Mouse (Mus musculus): Measurements from ENCODE around the gene Tmc6.

Tmc6 gene

GRCm38 (mm10) chr11:117781199-117781821 lies 688 bp downstream of the Tmc6 start:
- peak; percentile 60 to 76 for DNase-seq (ENCODE audit: low spot score in 2 of 2)

DNA sequence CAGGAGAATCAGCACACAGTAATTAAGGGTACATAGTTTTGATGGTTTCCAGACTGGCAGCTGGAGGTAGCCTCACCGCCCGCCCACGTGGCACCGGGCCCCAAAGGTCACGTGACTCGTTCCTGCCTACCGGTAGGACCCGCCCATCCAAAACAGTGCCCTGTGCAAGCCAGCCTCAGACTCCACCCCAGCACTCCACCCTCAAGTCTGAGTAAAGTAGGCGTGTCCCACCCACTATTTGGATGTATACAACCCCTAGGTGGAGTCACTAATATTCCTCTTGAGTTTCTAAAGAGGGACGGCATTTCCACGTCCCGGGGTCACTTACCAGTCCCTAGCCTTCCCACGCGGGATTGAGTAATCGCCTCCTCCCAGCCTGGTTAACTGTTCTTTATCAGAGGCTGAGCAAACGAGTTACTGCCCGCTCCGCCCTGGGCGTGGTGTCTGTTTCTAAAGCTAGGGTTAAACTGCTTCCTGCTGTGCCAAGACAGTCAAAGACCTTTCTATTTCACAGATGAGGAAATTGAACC lies 1.4 kb downstream of the Tmc6 start:
- peak; percentile 88 to 93 for DNase-seq (ENCODE audit: low spot score in 2 of 2)

DNA sequence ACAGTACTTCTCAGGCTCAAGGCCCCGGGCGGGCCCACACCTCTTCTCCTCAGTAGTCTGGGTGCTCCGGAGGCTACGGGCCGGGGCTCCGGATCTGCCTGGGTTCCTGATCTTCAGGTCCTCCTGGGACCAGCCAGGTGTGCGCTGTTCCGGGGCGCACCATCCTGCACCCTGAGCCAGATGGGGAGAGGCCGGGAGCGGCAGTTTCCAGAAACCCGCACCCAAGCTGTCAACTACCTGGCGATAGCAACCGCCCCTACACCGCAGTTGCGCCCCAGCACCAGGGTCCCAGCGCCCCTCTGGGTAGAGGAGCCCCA lies 1.8 kb downstream of the Tmc6 start:
- no peak for DNase-seq (ENCODE audit: low spot score in 2 of 2)

DNA sequence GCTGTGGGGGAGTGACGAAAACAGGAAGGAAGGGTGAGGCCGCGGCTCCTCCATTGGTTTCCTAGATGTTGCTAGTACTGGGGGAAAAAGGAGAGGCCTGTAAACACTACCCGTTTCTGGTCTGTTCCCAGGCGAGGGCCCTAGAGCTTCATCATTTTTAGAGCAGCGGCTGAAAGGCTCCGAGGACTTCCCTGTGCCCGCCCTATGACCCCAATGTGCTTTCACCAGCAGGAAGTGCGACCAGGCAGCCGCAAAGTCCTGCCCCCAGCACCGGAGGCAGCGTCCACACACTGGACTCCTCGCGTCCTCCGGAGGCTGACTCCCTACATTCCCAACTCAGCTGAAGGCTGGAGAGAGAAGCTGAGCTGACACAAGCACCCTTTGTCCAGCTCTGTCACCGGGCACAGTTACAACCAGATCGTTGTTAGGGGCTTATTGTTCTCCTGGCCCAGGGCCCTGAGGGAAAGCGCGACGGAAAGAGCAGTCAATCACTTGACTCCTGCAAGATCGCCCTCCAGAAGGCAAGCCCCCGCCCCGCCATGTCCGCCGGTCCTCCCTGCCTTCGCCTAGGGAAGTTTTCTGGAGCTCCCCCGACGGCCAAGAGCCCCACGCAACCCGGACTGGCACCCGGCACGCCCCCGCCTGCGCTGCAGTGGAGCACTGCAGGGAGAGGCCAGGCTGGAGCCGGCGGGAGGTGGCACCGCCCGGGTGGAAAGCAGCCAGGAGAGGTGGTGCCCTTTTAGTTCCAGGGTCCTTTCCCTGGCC lies 2.4 kb downstream of the Tmc6 start:
- DNase-seq (ENCODE audit: low spot score in 2 of 2), result peak; percentile 60 to 81

DNA sequence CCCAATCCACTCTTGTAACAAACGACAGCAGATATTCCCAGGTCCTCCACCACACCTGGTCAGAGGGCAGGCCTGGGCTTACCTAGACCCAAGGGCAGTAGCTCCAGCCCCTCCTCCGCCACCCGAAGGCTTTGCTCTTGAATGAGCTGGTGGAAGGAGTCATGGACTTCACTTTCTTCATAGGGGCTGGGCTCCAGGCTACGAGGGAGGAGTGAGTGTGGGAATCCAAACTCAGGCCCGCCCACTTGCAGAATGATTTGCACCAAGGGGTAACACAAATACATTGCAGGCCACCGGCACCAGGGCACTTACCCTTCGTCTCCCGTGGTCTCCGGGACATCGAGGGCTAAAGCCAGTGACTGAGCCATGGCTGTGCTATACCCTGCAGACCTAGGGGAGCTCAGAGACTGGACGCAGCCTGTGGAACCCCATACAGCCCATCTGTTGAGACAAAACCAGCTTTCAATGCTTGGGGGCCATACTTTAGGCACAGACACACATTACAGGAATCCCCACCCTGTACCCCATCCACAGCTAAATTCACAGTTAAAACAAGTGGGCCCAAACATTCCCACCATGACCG lies 3.1 kb downstream of the Tmc6 start:
- peak in 1 of 2 experiments; percentile 26 for DNase-seq (ENCODE audit: low spot score in 2 of 2)

DNA sequence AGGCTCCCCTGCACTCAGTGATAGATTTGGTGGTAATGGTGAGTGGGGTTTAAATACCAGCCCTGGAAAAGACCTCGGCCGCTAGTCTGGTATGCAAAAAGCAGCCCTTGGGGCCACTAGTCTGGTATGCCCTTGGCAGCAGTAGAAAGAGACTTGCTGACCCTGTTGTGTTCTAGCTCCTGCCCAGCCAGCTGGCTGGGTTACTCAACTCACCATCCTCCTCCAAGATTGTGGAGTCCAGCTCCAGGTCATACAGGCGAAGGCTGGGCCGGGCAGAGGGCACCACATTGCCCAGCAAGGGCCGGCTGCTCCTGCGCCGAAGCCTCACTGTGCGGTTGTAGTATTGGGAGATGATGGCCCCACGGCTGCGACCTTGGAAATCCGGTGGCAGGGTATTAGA lies 4.0 kb downstream of the Tmc6 start:
- no peak for DNase-seq (ENCODE audit: low spot score in 2 of 2)

GRCm38 (mm10) chr11:117777111-117777510 lies 4.9 kb downstream of the Tmc6 start:
- DNase-seq (ENCODE audit: low spot score in 2 of 2), result no peak

- no peak for DNase-seq (ENCODE audit: low spot score in 2 of 2)
Measured at GRCm38 (mm10) chr11:117776085-117776792, 5.8 kb downstream of the Tmc6 start.

DNA sequence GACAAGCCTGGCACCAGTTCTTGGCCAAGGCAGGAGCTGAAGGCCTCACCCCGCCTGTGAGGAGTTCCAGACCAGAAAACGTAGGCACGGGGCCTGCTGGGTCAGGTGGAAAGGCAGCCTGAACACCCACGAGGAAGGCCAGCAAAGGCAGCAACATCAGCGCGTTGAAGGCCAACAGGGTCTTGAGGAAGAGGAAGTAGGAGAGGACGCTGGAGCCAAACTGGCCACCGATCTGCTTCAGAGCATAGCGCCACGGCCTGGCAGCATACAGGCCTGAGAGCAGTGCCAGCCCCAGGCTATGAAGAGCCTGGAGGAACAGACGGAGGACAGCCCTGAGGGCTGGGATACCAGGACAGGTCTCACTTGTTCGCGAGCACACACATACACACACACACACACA lies 6.5 kb downstream of the Tmc6 start:
- DNase-seq (ENCODE audit: low spot score in 2 of 2), result no peak

DNA sequence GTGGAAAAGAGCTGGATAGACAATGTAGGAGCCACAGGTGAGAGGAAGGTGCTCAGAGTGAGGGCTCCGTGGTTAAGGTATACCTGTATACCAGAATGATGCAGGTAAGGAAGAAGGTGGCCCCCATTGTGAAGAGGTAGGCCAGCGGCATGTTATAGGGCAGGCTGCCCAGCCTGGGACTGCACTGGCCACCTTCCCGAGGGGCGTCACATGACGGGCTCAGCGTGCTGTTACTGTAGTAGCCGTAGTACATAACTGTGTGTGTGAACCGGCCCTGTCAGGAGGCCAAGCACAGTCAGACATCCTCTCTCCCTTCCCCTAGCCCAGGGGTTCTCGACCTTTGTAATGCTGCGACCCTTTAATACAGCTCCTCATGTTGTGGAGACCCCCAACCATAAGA lies 7.1 kb downstream of the Tmc6 start:
- DNase-seq (ENCODE audit: low spot score in 2 of 2), result no peak

- no peak for DNase-seq (ENCODE audit: low spot score in 2 of 2)
Measured at GRCm38 (mm10) chr11:117772352-117772751, 9.6 kb downstream of the Tmc6 start.

DNA sequence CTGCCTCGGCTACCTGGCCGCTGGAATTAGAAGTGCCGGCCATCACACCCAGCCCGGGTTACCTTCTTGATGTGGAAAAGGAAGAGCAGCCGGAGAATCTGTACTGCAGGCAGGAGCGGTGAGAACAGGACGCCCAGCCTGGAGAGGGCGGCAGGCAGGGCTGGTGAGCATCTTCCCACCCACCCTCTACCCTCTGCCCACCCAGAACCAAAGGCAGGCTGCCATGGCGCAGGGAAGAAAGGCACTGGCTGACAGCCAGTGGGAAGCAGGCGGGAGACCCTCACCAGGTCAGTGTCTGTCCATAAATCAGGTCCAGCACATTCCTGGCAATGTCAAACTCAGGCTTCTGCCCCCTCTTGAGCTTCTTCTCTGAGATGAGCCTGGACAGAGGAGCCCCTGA lies 11.6 kb downstream of the Tmc6 start:
- no peak for DNase-seq (ENCODE audit: low spot score in 2 of 2)

GRCm38 (mm10) chr11:117769683-117770047 lies 12.3 kb downstream of the Tmc6 start:
- no peak for DNase-seq (ENCODE audit: low spot score in 2 of 2)

GRCm38 (mm10) chr11:117768725-117769682 lies 13.0 kb downstream of the Tmc6 start:
- DNase-seq (ENCODE audit: low spot score in 2 of 2), result no peak

DNA sequence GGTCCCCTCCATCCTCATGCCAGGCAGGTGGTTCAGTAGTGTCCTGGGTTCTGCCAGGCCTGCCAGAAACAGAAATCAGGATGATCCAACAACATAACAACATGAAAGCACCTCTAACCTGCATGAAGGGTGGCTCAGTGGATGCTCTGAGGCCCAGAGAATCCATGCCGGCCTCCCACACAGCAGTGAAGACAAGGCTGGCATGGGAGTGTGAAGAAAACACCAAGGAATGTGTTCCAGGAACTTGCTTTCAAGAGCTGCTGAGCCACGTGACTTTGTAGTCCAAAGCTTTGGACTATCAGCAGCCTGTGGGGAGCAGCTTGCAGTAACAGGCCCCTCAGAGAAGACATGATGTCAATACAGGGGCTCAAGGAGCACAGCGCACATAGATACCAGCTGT lies 15.7 kb downstream of the Tmc6 start:
- DNase-seq (ENCODE audit: low spot score in 2 of 2), result no peak

DNA sequence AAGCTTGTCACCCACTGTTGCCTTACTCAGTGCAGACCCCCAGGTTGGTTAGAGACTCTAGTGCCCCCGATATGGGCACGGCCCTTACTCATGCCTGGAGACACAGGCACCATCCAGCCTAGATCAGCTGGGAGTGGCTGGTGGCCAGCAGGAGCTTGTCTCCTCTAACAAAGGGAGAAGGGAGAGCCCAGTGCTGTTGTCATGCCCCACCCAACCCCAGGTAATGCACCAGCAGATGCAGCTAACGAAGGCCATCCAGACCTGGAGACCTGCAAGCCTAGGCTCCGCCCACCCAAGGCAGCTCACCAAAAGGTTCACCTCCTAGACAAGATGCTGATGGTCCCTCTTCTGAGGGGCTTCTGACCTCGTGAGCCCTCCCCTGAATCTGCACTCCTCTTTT lies 16.6 kb downstream of the Tmc6 start:
- DNase-seq (ENCODE audit: low spot score in 2 of 2), result no peak

DNA sequence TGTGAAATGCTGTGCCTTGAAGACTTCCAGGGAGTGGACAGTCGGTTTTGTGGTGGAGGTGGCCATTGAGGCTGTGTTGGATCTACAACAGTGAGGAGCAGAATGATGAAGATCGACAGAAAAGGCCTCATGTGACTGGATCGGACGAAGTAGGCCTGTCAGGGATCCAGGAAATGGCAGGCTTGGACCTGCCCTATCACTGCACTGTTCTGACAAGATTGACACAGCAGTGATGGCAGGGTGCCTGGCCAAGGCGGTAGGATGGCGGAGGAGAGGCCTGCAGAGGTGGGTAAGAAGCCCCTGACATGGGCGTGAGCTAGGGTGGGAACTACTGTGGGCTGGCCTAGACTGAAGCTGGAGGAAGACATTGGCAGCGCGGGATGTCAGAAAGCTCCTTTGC lies 17.7 kb downstream of the Tmc6 start:
- DNase-seq (ENCODE audit: low spot score in 2 of 2), result peak in 1 of 2 experiments; percentile 31

DNA sequence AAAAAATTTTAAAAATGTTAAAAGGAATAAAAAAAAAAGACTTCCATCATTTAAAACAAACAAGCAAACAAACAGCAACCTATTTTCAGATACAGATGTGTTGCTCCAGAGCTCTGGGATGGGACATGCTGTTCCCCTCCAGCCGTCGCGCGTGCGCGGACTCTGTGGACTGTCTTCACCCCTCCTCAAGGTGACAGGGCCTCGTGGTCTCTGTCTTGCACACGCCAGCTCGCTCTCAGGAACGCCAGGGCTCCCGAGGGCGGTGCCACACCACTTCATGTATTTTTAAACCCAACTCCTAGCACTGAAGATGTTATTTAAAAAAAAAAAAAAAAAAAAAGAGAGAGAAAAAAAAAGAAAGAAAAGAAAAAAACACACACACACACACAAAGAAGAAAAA lies 19.8 kb downstream of the Tmc6 start:
- no peak for DNase-seq (ENCODE audit: low spot score in 2 of 2)

DNA sequence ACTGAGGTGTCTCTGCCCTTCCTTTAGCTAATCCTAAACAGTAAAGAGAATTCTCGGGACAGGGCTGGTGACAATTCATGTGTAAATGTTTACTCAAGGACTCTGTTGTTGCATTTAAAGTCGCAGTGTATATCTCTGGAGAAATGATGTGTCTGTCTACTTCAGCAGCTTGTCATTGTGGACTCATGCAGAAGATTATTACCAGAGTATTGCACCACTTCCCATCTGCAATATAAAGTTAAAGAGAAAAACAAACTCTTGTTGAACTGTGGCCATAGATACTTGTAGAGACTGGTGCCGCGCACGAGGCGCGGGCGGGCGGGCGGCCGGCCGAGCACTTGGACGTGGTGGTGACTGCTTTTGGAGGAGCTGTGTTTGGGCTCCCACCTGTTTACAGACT lies 20.2 kb downstream of the Tmc6 start:
- no peak for DNase-seq (ENCODE audit: low spot score in 2 of 2)

DNA sequence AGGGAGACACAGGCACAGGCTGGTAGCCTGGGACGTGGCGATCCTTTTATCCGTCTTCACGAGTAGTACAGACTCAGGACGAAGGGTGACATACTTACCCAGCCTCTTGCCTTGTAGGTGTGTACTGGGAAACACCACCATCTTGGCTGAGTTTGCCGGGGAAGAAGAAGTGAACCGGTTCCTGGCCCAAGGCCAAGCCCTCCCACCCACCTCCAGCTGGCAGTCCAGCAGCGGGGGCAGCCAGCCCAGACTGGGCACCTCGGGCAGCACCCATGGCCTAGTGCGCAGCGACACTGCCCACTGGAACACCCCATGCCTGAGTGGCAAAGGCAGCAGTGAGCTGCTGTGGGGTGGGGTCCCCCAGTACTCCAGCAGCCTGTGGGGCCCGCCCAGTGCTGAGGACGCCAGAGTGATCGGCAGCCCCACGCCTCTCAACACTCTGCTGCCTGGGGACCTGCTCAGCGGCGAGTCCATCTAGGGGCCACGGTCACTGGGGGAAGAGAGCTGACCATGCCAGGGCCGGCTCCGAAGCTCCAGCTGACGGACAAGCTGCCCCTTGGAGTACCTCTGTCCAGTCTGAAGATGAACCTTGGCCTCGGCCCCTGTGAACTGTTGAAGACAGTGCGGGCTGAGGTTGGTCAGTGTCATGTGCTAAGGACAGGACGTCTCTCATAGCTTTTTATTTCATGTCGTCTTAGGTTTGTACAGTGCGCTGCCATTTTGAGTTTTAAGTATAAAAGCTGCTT lies 21.5 kb downstream of the Tmc6 start:
- DNase-seq (ENCODE audit: low spot score in 2 of 2), result no peak

DNA sequence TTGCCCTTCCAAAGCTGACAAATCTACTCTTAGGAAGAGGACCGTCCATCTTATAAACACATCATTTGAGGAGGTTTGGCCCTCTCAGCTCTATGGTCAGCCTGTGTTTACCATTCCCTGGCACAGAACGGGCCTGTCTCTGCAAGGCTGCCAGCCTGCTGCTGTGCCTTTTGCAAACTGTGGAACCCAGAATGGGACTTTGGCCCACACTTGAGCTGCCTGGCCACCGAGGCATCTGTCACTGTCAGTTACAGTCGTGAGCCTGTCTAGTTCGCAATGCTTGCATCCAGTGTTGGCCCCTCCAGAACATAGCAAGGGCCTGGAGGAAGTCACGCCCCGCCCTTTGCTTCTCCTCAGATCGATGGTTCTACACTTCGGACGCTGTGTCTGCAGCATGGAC lies 22.7 kb downstream of the Tmc6 start:
- DNase-seq (ENCODE audit: low spot score in 2 of 2), result no peak

All from urinary bladder, postnatal 36 days (tissue).